Mouse (Mus musculus): ENCODE data around the gene Abhd12. TPM values are rescaled to one million over a fixed set of nuclear protein-coding genes. Genes with fewer than 3 reads are reported as not detected.
"Not testable (repeated sequence)": the region's sequence is repeated elsewhere in the genome, so short reads cannot be mapped to it uniquely, and the experiment has no call there.

The Abhd12 gene
- polyA plus RNA-seq (2015; fragmentation: Nextera tagmentation; extraction: Ambion mirVana) = 21.3 and 21.7 TPM in 2 replicates

DNA sequence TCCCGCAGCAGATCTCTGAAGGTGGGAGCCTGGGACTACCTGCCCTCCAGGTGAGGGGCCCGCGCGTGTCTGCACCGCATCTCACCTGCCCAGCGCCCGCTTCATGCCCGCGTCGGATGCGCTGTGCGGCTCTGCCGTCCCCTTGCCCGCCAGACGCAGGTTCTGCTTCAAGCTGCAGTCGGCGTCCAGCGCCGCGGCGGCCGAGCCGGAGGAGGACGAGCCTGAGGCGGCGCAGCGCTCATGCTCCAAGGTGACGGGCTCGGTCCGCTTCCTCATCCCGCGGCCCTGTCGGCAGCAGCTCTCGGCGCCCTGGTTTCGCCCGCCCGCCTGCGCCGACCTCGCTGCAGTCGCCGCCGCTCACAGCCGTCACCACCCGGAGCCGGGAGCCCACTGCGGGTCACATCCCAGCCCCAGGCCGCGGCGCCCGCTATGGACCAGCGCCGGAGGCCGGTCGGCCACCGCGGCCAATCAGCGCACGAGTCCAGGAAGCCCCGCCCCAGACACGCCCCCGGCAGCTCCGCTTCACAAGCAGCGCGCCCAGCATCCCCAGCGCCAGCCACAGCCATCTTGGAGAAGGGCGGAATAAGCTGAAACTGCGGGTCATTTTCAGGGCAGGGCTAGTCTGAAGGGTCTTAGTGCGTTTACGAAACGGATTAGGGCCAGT lies at the start of gene Abhd12:
Gene Abhd12 (minus strand): TSS at position 470 of the 664 bp plus-strand sequence.
- ATAC-seq (ENCODE audit: insufficient read depth) = peak; percentile 93
- peaks cover 29% of the 10 kb centered on the region for H3K4me1 ChIP-seq (replicated peaks)
- peak within 1 kb of the TSS; percentile 89 for H3K27ac ChIP-seq (replicated peaks)
- H3K4me3 ChIP-seq (replicated peaks) = peak within 1 kb of the TSS; percentile 90
- no peaks in the 10 kb centered on the region for H3K9me3 ChIP-seq (replicated peaks)
- under 1% methylated on average over 72 of the region's 72 CpGs for WGBS (ENCODE audit: insufficient replicate concordance)
- peak within 1 kb of the TSS; percentile 84 for H3K9ac ChIP-seq
- H3K27me3 ChIP-seq = no peaks in the 10 kb centered on the region
- peak within 1 kb of the TSS; percentile 98 for H3K4me2 ChIP-seq
- H3K36me3 ChIP-seq (replicated peaks) = no peaks in the 10 kb centered on the region

DNA sequence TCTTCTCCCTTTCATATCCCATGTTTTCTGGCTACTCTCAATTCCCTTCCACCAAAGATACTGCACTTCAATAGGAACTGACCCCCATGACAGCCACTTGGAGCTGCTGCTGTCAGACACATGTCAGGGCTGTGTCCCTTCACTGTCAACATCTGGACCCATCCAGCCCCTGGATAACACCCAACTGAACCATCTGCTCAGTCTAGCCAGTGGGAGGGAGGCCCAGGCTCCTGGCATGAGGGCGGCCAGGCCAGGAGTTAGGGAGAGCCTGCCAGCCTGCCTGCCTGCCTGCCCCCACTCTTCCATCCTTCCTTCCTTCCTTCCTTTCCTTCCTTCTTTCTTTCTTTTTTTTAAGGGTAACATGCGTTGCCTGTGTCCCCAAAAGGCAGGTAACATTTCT lies 46.7 kb upstream of the Abhd12 start:
- no peak for ATAC-seq (ENCODE audit: insufficient read depth)
- no peak overlapping the region for H3K4me2 ChIP-seq
- H3K4me3 ChIP-seq (replicated peaks) = no peak overlapping the region
- no peaks in the 10 kb centered on the region for H3K27me3 ChIP-seq
- H3K9ac ChIP-seq = no peak overlapping the region
- no peak overlapping the region for H3K27ac ChIP-seq (replicated peaks)
- H3K36me3 ChIP-seq (replicated peaks) = peaks cover 71% of the 10 kb centered on the region
- WGBS (ENCODE audit: insufficient replicate concordance) = 80% methylated on average over 2 of the region's 2 CpGs
- H3K4me1 ChIP-seq (replicated peaks) = no peaks in the 10 kb centered on the region
- H3K9me3 ChIP-seq (replicated peaks) = no peaks in the 10 kb centered on the region

DNA sequence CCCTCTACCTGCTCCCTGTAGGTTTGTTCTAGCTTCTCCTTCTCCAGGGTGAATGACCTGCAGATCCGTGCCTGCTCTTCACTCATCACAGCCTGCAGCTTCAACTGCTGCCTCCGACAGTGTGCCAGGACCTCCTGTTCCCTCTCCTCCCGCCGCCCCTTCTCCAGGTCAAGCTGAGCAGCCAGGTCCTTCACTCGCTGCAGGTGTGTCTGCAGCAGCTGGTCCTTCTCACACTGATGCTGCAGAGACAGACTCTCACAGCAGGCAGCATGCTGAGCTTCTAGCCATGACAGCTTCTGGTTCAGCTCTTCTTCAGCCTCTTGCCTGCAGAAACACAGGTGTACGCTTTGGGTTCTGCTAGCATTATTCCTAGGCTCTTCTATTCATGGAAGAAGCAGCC lies 45.5 kb upstream of the Abhd12 start:
- no peak for ATAC-seq (ENCODE audit: insufficient read depth)
- Histone ChIP-seq H3K27me3 (no peaks in the 10 kb centered on the region), H3K36me3 (replicated peaks) (peaks cover 63% of the 10 kb centered on the region), H3K9ac (no peak overlapping the region), H3K4me1 (replicated peaks) (no peaks in the 10 kb centered on the region), H3K4me2 (no peak overlapping the region), H3K27ac (replicated peaks) (no peak overlapping the region), H3K4me3 (replicated peaks) (no peak overlapping the region), H3K9me3 (replicated peaks) (no peaks in the 10 kb centered on the region)
- 88% methylated on average over 6 of the region's 6 CpGs for WGBS (ENCODE audit: insufficient replicate concordance)

DNA sequence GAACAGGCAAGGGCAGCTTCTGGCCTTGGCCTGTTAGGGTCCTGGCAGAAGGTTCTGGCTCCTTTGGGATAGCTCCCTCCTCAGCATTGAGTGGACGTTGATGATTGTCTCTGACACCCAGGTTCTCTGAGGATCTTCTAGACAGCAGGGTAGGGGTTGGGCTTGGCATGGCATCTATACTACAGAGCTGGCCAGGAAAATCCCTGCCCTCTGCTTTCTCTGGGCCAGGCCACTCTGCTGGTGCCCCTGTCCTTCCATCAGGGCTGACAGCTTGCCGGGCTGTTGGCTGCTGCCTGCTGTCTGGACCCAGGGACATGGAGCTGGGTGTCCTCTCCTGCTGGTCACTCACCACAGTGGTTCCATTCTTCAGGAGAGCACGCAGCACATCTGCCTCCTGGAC lies 45.1 kb upstream of the Abhd12 start:
- H3K9me3 ChIP-seq (replicated peaks) = no peaks in the 10 kb centered on the region
- no peak overlapping the region for H3K4me3 ChIP-seq (replicated peaks)
- H3K36me3 ChIP-seq (replicated peaks) = peaks cover 63% of the 10 kb centered on the region
- no peak overlapping the region for H3K4me2 ChIP-seq
- no peaks in the 10 kb centered on the region for H3K4me1 ChIP-seq (replicated peaks)
- H3K27ac ChIP-seq (replicated peaks) = no peak overlapping the region
- no peaks in the 10 kb centered on the region for H3K27me3 ChIP-seq
- 87% methylated on average over 3 of the region's 3 CpGs for WGBS (ENCODE audit: insufficient replicate concordance)
- ATAC-seq (ENCODE audit: insufficient read depth) = no peak
- no peak overlapping the region for H3K9ac ChIP-seq

DNA sequence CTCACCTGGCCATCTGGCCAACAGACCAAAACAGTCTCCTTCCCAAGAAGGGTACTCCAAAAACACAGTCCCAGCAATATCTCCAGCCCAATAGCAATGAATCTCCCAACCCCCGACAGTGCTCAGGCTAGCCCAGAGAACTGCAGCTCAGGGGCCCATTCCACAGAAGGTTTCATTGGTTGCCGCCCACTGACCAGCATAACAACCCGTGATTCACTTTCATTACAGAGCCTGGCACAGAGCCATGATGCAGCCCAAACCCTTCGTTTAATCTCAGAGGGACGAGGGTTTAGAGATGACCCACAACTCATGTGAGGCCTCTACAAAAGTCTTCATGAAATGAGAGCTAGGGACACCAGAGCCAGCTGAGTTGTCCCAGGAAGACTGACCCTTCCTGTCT lies 44.2 kb upstream of the Abhd12 start:
- ATAC-seq (ENCODE audit: insufficient read depth) = no peak
- Histone ChIP-seq H3K4me3 (replicated peaks) (no peak overlapping the region), H3K36me3 (replicated peaks) (peaks cover 68% of the 10 kb centered on the region), H3K4me1 (replicated peaks) (no peaks in the 10 kb centered on the region), H3K27me3 (no peaks in the 10 kb centered on the region), H3K9me3 (replicated peaks) (no peaks in the 10 kb centered on the region), H3K27ac (replicated peaks) (no peak overlapping the region), H3K9ac (no peak overlapping the region), H3K4me2 (no peak overlapping the region)
- WGBS (ENCODE audit: insufficient replicate concordance) = 73% methylated on average over 5 of the region's 5 CpGs

DNA sequence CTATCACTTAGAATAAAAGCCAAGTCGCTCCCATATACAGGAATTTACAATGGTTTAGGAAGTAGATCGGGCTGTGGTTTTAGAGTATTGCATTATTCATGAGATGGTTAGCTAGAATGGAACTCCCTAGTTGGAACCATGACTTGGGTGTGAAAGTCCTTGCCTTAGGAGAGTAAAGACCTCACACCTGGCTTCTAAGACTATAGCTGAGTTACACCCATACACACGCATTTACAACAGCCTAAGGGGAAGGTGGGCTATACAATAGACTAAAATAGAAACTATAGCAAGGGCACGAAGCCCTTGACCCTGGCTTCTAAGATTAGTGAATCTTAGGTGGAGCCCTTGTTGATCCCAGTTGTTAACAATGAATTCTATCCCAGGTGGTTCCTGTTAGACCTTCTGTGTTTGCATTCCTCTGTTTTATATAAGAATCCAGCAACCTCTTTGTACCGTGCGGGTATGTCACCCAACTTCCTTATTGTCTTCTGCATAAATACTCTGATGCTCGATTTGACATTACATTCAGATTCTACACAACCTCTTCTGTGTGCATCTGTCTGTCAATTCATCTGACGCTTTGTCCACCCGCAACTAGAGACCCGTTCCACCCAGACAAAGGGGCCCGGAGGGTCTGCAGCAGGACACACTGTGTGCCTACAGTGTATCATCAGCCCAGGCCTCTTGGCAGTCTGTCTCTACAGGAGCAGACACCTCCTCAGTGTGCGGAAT lies 43.5 kb upstream of the Abhd12 start:
- not testable (repeated sequence) for H3K4me1 ChIP-seq (replicated peaks); H3K4me3 ChIP-seq (replicated peaks)

DNA sequence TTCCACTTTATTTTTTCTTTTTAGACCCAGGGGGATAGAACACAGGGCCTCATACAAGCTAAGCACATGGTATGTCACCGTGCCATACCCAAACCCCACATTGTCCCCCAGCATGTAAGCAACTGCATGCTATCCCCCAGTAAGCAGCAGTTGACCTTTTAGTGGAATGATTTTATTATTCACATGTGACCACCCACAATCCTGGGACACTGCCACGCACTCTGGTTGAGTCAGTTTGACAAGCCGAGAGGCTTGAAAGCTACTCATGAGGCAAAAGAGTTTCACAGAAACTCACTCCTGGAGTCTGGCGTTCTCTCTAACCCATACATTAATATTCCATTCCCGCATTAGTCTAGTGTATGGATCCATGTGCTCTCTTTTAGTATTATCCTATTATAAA lies 42.8 kb upstream of the Abhd12 start:
- H3K27ac ChIP-seq (replicated peaks); H3K27me3 ChIP-seq; H3K9me3 ChIP-seq (replicated peaks); H3K9ac ChIP-seq; H3K4me2 ChIP-seq; ATAC-seq (ENCODE audit: insufficient read depth); H3K4me1 ChIP-seq (replicated peaks); H3K4me3 ChIP-seq (replicated peaks): not testable (repeated sequence)
- 93% methylated on average over 5 of the region's 5 CpGs for WGBS (ENCODE audit: insufficient replicate concordance)
- peaks cover 57% of the 10 kb centered on the region for H3K36me3 ChIP-seq (replicated peaks)

More for the DNA sequence above, 43.5 kb upstream of the Abhd12 start:
- H3K4me2 ChIP-seq; H3K27me3 ChIP-seq; H3K9me3 ChIP-seq (replicated peaks); ATAC-seq (ENCODE audit: insufficient read depth); H3K9ac ChIP-seq; H3K27ac ChIP-seq (replicated peaks): not testable (repeated sequence)
- 84% methylated on average over 12 of the region's 12 CpGs for WGBS (ENCODE audit: insufficient replicate concordance)
- H3K36me3 ChIP-seq (replicated peaks) = peaks cover 62% of the 10 kb centered on the region

DNA sequence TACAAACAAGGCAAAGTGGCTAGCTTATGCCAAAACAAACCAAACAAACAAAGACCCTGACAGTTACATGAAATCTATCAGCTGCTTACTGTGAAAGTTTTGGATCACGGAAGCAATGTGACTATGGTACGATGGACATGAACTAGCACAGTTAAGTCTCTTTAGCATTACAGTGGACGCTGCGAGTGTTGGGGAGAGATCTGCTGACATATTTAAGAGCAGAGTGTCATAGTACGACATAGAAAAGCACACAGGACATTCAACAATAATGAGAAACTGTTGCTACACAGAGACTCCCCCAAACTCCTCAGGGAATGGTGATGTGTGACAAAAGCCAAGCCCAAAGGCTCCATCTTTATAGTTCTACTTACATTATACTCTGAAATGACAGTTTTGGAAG lies 39.5 kb upstream of the Abhd12 start:
- Histone ChIP-seq H3K9me3 (replicated peaks) (no peaks in the 10 kb centered on the region), H3K36me3 (replicated peaks) (peaks cover 50% of the 10 kb centered on the region), H3K4me3 (replicated peaks) (no peak overlapping the region), H3K4me1 (replicated peaks) (no peaks in the 10 kb centered on the region), H3K4me2 (no peak overlapping the region), H3K27me3 (no peaks in the 10 kb centered on the region), H3K27ac (replicated peaks) (no peak overlapping the region), H3K9ac (no peak overlapping the region)
- ATAC-seq (ENCODE audit: insufficient read depth) = no peak
- 87% methylated on average over 5 of the region's 5 CpGs for WGBS (ENCODE audit: insufficient replicate concordance)

DNA sequence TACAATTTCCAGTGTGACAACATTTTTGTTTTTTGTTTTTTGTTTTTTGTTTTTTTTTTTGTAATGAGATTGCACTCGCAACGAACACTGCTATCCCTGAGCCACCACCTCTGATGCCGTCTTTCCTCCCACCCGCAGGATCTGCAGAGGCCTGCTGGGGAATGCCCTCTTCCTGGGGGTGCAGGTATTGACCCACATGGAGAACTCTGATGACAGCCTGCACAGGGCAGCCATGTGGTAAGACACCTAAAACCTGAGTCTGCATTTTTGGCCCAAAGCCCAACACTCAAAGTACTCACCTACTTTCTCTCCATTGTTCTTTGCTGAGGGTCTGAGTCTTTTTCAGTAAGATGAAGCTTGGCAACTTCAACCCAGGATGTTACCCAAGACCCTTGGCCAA lies 30.1 kb upstream of the Abhd12 start:
- Histone ChIP-seq H3K9me3 (replicated peaks) (no peaks in the 10 kb centered on the region), H3K27ac (replicated peaks) (no peak overlapping the region), H3K4me3 (replicated peaks) (no peak overlapping the region), H3K4me2 (no peak overlapping the region), H3K36me3 (replicated peaks) (peaks cover 77% of the 10 kb centered on the region), H3K27me3 (no peaks in the 10 kb centered on the region), H3K9ac (no peak overlapping the region), H3K4me1 (replicated peaks) (no peaks in the 10 kb centered on the region)
- 87% methylated on average over 4 of the region's 4 CpGs for WGBS (ENCODE audit: insufficient replicate concordance)
- no peak for ATAC-seq (ENCODE audit: insufficient read depth)

DNA sequence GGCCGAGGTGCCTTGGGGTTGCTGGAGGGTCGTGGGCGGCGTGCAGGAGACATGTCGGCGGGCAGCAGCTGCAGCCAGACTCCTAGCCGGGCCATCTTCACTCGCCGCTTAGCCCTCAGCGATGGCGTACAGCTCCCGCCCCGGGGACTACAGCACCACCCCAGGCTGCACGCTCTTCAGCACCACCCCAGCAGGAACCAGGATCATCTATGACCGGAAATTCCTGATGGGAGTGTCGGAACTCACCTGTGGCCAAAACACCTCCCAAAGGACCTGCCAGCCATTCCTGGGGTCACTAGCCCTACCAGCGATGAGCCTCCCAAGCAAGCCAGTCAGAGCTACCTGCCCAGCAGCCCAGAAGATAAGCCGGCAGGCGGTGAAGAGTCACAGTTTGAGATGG lies 28.9 kb upstream of the Abhd12 start:
- Histone ChIP-seq H3K9ac (no peak overlapping the region), H3K27ac (replicated peaks) (no peak overlapping the region), H3K4me2 (no peak overlapping the region), H3K36me3 (replicated peaks) (peaks cover 81% of the 10 kb centered on the region), H3K9me3 (replicated peaks) (no peaks in the 10 kb centered on the region), H3K27me3 (no peaks in the 10 kb centered on the region), H3K4me3 (replicated peaks) (no peak overlapping the region), H3K4me1 (replicated peaks) (no peaks in the 10 kb centered on the region)
- ATAC-seq (ENCODE audit: insufficient read depth) = no peak
- 76% methylated on average over 19 of the region's 19 CpGs for WGBS (ENCODE audit: insufficient replicate concordance)

DNA sequence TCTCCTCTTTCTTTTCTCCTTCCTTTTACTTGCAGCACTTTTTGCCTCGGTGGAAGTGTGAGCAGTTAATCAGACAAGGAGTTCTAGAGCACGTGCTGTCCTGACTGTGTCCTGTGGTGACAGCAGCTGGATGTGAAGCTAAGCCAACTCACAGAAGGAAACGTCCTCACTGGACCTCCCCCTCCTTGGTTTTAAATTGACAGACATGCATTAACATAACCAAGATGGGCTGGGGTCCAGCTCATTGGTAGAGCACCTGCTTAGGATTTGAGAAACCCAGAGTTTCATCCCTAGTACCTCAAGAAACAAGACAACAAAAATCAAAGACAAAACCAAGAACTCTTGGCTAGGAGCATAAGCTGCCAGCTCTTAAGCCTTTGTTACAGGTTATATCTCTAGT lies 26.3 kb upstream of the Abhd12 start:
- 65% methylated on average over 3 of the region's 3 CpGs for WGBS (ENCODE audit: insufficient replicate concordance)
- Histone ChIP-seq H3K4me2 (no peak overlapping the region), H3K36me3 (replicated peaks) (peaks cover 82% of the 10 kb centered on the region), H3K4me3 (replicated peaks) (no peak overlapping the region), H3K4me1 (replicated peaks) (no peaks in the 10 kb centered on the region), H3K27me3 (no peaks in the 10 kb centered on the region), H3K9me3 (replicated peaks) (no peaks in the 10 kb centered on the region), H3K9ac (no peak overlapping the region), H3K27ac (replicated peaks) (no peak overlapping the region)
- ATAC-seq (ENCODE audit: insufficient read depth) = no peak
